Mouse (Mus musculus) Muller cell, postnatal 12 days (primary cell): ENCODE results near the gene Rhox3f.
"Not testable (repeated sequence)": the region's sequence is repeated elsewhere in the genome, so short reads cannot be mapped to it uniquely, and the experiment has no call there.

ENCODE experiments used
- DNase-seq: peaks from one replicate; pipeline ENCODE4 v3.0.0-alpha.2; 2015; ENCODE audit errors: inconsistent ontology term

The Rhox3f gene

DNA sequence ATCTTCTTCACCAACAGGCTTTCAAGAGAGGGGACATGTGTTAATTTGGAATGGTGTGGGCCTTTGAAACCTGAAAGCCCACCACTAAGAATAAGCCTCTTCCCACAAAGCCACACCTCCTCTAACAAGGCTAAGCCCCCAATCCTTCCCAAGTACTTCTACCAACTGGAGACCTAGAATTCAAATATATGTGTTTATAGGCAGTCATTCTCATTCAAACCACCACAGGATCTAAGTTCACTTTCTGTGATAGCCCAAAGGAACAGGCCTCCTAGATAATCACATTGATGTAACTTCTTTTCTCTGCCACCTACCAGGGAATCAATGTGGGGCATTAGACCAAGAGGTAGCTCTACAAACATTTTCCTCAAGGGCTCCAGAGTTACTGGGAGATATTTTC lies at the start of gene Rhox3f:
Rhox3f (plus strand) TSS at position 301 of the 400 bp plus-strand sequence.
- DNase-seq: not testable (repeated sequence)

DNA sequence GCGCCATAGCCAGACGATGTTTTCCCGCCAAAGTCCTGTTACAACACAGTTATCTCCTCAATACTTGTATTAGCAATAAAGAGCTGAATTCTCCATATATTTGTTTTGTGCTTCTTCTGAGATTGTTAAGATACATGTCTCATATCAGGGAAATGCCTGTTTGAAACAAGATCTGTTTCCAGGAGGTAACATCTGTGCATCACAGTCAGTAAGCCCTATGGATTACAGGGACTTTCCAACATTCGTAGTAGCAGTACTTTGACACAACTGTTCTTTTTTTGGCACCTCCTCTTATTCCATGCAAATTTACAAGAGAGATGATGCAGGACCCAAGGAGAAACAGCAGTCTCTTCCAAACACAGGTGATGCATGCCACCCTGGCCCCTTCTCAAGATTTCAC lies 39.1 kb upstream of the Rhox3f start, which contains the start of gene Rhox3e:
Rhox3e (plus strand) TSS at position 301 of the 400 bp plus-strand sequence.
- DNase-seq: not testable (repeated sequence)

DNA sequence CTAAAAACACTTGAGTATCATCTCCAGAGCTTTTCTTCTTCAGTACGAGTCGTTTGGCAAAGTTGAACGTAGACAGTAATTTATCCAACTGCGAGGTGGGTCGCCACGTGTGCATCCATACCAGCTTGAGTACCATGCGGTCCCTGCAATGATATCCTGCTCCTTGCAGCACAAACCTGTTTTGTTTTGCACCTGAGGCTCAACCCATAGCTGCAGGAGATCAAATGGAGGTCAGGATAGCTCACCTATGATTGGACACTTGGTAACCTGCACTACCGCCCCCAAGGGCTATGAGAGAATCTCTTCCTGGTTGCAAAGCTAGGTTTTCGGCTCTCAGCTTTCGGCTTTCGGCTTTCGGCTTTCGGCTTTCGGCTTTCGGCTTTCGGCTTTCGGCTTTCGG lies 23.7 kb upstream of the Rhox3f start, which contains the start of gene Rhox4e:
Rhox4e (plus strand) TSS at position 301 of the 400 bp plus-strand sequence.
- DNase-seq: not testable (repeated sequence)

DNA sequence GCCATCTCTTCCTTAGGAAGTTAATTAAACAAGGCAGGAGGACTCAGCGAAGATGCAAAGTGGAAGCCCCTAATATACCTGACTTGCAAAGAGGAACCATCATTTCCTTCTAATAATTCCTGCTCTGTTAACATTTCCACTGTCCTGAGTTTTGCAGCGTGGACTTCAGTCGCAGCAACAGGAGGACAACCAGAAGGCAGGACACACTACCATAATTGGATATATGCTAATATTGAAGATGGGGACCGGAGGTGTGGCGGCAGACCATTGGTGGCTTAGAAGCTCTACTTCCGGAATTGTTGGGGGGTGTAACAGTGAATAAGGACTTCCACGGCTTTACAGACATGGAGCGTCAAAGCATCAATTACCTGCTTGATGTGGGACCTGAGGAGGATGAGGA lies 9.7 kb upstream of the Rhox3f start, which contains the start of gene Rhox2f:
Rhox2f (plus strand) TSS at position 301 of the 400 bp plus-strand sequence.
- DNase-seq: not testable (repeated sequence)

DNA sequence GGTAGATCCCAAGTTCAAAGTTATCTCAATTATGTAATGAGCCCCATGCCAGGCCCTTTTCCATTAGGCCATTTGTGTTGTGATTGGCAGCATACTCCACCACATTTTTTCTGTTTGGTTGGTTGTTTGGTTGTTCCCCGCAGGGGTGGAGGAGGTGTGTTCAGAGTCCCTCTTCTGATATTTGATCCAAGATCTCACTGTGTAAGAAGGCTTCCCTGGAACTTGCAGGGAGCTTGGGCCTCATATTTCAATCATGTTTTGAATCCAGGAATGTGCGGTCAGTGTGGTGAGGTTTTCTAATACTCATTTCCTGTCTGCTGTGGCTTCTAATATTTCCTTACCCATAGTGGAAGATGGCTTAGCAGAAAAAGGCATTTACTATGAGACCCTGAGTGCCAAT lies 8.2 kb upstream of the Rhox3f start:
- peak; percentile 52 for DNase-seq

DNA sequence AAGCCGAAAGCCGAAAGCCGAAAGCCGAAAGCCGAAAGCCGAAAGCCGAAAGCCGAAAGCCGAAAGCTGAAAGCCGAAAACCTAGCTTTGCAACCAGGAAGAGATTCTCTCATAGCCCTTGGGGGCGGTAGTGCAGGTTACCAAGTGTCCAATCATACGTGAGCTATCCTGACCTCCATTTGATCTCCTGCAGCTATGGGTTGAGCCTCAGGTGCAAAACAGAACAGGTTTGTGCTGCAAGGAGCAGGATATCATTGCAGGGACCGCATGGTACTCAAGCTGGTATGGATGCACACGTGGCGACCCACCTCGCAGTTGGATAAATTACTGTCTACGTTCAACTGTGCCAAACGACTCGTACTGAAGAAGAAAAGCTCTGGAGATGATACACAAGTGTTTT lies 26.8 kb downstream of the Rhox3f start, which contains the start of gene Rhox4f:
Rhox4f (minus strand) TSS at position 101 of the 400 bp plus-strand sequence.
- not testable (repeated sequence) for DNase-seq

DNA sequence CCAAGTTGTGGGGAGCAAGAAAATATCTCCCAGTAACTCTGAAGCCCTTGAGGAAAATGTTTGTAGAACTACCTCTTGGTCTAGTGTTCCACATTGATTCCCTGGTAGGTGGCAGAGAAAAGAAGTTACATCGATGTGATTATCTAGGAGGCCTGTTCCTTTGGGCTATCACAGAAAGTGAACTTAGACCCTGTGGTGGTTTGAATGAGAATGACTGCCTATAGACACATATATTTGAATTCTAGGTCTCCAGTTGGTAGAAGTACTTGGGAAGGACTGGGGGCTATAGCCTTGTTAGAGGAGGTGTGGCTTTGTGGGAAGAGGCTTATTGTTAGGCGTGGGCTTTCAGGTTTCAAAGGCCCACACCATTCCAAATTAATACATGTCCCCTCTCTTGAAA lies 47.7 kb downstream of the Rhox3f start, which contains the start of gene Rhox3g:
Rhox3g (minus strand) TSS at position 101 of the 400 bp plus-strand sequence.
- DNase-seq: not testable (repeated sequence)
